Mouse (Mus musculus) gastrocnemius, postnatal 36 days (tissue): Measurements from ENCODE around the gene Atp11c. TPM values are rescaled to one million over a fixed set of nuclear protein-coding genes. Genes with fewer than 3 reads are reported as not detected.

Experiments used
- DNase-seq, 2 experiments: peaks; one replicate each; pipeline ENCODE4 v3.0.0; 2022
- intact Hi-C: fragments of 180-260 bp; cut with DNase I; formaldehyde crosslinking; loops from one replicate; pipeline ENCODE4 v1.15.1; 2025
- long read RNA-seq, 2 experiments: library from polyadenylated mRNA; stranded (forward); transcript quantifications; one replicate each; pipeline ENCODE4 v2.0.0; 2021
- total RNA-seq, 2 experiments: library from RNA; stranded (reverse); gene quantifications; 2 replicates each; pipeline ENCODE4 v1.2.3; 2021

Atp11c gene
- total RNA-seq: 1 to 10 TPM; 2.8 to 3.0 TPM
- long read RNA-seq, experiment 1, partial matches to known transcripts: 0 of 1 reads
- long read RNA-seq, experiment 1, other reads (novel, unspliced or antisense): 1 of 1 reads
- long read RNA-seq, experiment 2: 0 reads

DNA sequence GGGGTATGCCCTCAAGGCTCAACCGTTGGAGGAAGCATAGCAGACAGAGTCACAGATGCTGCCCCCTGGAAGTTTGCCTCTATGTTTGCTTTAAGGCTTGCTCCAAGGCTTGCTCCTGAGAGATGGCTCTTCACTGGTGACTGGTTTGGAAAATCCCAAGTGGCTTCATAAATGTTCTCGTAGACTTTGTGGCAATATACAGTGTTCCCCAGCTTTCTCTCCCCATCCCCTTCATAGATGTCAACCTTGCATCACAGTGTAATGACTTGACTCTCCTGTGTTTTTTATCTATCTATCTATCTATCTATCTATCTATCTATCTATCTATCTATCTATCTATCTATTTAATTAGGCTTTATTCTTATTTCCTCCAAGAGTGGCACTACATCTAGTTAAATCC lies at the start of gene Atp11c:
Gene Atp11c, minus strand, starts transcription at position 101 of the 400 bp plus-strand sequence.
- DNase-seq: no peak
- intact Hi-C loops: no loop called here

DNA sequence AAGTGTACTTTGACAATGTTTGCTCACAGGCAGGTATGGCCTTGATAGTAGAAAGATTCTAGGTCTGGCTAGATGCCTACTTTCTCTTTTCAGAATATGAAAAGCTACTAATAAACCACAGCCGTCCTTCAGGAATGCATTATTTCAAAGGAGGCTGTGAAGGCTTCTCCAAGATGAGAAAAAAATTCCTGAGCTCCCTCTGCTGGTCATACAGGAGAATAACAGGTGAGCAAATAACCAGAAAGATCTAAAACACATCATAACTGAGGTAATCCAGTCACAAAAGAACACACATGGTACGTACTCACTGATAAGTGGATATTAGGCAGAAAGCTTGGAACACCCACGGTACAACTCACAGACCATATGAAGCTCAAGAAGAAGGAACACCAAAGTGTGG lies 16.7 kb upstream of the Atp11c start:
- intact Hi-C loops: loop anchor here (2.0 kb wide), 1 partner anchor 50 kb away; no protein-coding TSS in a partner anchor
- no peak for DNase-seq

GRCm38 (mm10) chrX:60570539-60570938 lies 22.0 kb downstream of the Atp11c start:
- no peak for DNase-seq
- intact Hi-C loops: no loop called here

GRCm38 (mm10) chrX:60569047-60569446 lies 23.5 kb downstream of the Atp11c start:
- no peak for DNase-seq
- intact Hi-C loops: no loop called here

DNA sequence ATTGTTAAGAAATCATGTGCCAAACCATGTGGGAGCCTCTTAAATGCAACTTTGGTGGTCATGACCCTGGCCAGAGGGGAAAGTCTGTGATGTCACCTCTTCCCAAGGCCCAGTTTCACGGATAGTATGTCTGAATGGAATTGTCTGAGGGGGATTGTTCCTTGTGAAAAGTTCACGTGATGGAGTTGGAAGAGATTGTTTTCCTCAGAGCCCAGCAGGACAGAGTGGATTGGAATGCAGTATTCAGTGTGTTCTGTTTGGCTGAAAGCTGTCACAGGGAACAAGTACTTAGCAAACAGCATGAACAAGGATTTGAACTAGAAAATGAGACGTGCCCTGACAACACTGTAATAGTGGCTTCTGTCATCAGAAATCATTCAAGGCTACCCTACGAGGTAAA lies 37.3 kb downstream of the Atp11c start:
- DNase-seq: no peak
- intact Hi-C loops: no loop called here

DNA sequence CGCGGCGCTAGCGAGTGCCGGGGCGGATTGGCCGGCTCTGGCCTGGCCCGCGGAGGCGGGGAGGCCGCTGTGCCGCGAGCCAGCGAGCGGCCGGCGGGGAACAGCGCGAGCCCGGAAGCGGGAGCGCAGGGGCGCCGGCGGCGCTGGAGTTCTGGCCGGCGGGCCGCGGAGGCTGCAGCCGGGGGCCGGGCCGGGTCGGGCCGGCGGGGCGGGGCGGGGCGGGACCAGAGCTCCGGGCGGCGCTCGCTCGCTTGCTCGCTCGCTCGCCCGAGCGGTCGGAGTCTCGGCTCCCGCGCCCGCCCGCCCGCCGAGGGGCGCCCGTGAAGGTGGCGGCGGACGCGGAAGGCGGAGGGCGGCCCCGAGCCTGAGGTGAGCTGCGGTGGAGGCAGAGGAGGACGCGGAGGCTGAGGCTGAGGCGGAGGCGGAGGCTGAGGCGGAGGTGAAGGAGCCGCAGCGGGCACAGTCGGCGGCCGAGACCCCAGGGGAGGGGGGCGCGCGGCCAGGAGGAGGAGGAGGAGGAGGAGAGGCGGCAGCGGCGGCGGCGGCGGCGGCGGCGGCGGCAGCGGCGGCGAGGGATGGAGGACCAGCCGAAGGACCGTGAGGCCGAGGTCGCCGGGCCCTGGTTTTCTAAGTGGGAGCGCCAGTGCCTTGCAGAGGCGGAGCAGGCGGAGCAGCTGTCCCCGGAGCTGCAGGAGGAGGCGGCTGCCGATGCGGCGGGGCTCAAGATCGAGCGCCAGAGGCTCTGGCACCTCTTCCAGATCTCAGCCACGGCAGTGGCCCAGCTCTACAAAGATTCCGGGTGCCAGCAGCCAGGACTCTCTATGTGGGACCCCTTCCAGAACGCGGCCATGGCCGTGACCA lies 44.8 kb downstream of the Atp11c start:
- DNase-seq: peak; percentile 13 to 15

DNA sequence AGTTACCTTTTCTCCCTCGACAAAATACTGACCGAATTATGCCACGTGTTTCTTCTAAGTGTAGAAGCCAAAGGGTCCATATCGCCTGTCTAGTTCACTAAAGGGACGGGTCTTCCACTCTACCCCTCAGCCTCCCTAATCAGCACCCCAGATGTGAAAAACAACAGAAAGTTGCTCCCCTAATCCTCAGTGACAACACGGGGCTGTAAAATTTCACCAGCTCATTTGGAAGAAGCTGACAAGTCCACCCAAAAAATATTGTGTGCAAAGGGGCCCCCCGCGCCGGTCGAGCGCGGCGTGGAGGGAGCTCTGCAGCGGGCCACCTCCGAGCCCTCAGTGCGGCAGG lies 45.4 kb downstream of the Atp11c start:
- DNase-seq: no peak
- intact Hi-C loops: no loop called here

More for the DNA sequence above, 44.8 kb downstream of the Atp11c start:
- intact Hi-C loops: no loop called here

- intact Hi-C loops: no loop called here
Measured at GRCm38 (mm10) chrX:60545906-60546305, 46.6 kb downstream of the Atp11c start.

GRCm38 (mm10) chrX:60545444-60545843 lies 47.1 kb downstream of the Atp11c start:
- intact Hi-C loops: no loop called here
- no peak for DNase-seq

More at GRCm38 (mm10) chrX:60545906-60546305, 46.6 kb downstream of the Atp11c start:
- no peak for DNase-seq

GRCm38 (mm10) chrX:60544098-60544497 lies 48.4 kb downstream of the Atp11c start:
- intact Hi-C loops: no loop called here
- DNase-seq: no peak

- no peak for DNase-seq
- intact Hi-C loops: no loop called here
Measured at GRCm38 (mm10) chrX:60542901-60543300, 49.6 kb downstream of the Atp11c start.

GRCm38 (mm10) chrX:60539149-60539548 lies 53.3 kb downstream of the Atp11c start, which contains the start of gene Gm7073:
Gene Gm7073, minus strand, starts transcription at chrX:60539249.
- intact Hi-C loops: no loop called here
- no peak for DNase-seq

DNA sequence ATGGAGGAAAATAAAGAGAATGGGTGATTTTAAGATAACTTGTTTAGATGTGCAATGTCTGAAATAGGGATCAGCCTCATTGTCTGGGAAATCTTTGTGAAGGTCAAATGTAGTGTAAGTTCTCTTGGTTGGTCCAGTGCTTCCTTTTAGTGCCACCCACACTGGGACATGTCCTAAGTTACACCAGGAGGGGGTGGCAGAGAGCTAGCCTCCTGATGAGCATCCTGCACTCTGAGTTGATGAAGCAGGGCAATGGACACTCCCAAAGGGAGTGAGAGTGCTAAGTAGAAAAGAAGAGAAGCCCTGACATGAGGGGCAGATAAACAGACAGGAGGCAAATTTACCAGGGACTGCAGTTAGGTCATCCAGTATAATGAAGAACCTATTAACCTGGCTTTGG lies 88.5 kb downstream of the Atp11c start:
- intact Hi-C loops: loop anchor here (10.0 kb wide), 1 partner anchor 541 kb away; no protein-coding TSS in a partner anchor
- no peak for DNase-seq

DNA sequence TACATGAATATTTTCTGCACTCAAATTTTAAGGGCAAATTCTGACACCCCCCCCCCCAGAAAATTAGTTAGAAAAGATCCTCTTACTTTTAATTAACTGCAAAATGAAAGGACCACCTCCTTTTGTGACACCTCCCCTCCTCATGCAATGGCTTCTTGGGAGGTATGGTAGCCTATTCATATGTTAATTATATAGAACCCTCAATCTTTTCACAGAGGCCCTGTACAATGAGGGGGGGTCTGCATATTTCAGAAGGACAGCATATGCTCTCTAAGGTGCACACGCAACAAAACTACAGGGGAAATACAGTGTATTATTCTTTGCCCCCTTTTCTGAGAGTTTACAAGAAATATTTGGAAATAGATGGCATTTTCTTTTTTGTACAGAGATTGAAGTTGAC lies 94.7 kb downstream of the Atp11c start:
- DNase-seq: no peak
- intact Hi-C loops: no loop called here

DNA sequence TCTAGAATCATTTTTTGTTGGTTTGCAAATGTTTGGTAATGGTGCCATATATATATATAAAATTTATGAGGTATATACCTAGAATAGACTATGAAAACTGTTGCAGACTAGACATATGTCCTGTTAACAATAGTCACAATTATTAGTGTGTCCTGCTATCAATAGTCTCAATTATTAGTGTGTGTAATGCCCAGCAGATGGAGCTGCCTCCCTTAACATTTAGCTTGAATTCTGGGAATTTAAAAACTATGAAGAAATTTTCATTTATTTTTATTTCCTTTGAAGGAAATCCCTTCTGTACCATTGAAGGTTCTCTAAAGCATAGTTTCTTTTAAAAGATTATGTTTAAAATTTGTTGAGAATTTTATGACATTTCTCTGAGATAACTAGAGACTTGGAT lies 97.2 kb downstream of the Atp11c start:
- no peak for DNase-seq
- intact Hi-C loops: no loop called here

- intact Hi-C loops: no loop called here
- no peak for DNase-seq
Measured at GRCm38 (mm10) chrX:60463786-60464185, 128.7 kb downstream of the Atp11c start.

DNA sequence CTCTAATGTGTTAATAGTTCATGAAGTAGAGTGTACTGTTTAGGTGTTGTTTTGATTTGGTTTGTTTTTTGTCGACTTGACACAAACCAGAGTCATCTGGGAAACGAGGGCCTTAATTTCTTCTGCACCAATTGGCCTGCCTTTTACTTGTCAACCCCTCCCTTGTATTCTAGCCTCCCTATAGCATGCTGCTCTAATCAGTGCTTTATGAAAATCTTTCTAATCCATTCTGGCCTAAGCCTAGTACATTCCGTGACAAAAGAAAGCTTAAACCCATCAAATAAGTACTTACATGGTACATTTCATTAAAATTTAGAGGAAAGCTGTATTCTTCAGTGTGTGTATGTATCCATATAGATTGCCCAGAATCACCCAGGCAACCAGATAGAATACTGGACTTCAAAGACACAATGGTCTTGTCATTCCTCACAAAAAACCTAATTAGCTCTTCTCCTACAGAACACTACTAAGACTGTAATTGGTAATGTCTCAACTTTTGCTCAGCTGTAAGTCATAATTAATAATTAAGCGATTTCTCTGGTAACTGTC lies 177.9 kb downstream of the Atp11c start:
- intact Hi-C loops: no loop called here
- DNase-seq: no peak

DNA sequence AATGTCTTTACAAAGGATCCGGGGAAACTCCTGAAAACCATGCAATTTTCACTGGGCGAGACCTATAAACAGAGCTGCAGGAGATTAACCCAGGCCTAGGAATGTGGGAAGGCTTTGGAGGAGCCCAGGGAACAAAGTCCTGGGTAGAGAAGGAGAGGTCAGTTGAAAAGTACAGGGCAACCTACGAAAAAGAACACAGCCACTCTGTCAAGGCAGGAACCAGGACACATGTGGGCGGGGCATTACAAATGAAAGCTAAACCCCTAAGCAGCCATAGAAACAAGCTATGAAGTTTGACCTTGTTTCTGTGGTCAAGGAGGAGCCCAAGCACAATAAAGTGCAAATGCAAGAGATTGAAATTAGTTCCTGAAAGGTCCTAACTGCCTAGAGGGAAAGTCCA lies 186.8 kb downstream of the Atp11c start:
- intact Hi-C loops: loop anchor here (5.0 to 10.0 kb wide), 2 partner anchors 151 to 393 kb away; no protein-coding TSS in a partner anchor
- DNase-seq: no peak

DNA sequence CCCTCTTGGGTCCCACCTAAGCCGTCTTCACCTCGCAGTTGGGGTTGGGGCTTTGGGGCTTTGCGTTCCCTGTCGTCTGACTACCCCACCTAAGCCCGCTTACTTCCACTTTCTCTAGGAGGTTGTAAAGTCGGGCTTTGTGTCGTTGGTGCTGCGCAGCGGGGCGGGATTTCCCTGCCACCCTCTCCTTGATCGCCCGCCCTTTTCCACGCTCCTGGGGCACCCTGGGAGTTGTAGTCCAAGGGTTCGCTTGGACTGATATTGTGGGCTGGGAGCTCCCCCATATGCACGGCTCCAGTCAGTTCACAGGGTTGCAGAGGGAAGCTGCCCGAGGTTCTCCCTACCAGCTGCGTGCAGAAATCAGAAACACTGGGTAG lies 187.8 kb downstream of the Atp11c start:
- DNase-seq: peak; percentile 69 to 85

GRCm38 (mm10) chrX:60403764-60404667 lies 188.5 kb downstream of the Atp11c start:
- peak; percentile 43 to 55 for DNase-seq
- intact Hi-C loops: loop anchor here (10.0 kb wide), 1 partner anchor 149 kb away; no protein-coding TSS in a partner anchor

More for the DNA sequence above, 187.8 kb downstream of the Atp11c start:
- intact Hi-C loops: loop anchor here (5.0 to 10.0 kb wide), 2 partner anchors 150 to 392 kb away; no protein-coding TSS in a partner anchor
